Mouse (Mus musculus) stomach, postnatal 0 days (tissue): Measurements from ENCODE around the gene Mapk14. TPM values are rescaled to one million over a fixed set of nuclear protein-coding genes. Genes with fewer than 3 reads are reported as not detected.

Experiments
- ATAC-seq: fragments of 200-750 bp; cut with Nextera tagmentation; 2 replicates; pipeline ENCODE4 v1.8.0; 2017; ENCODE audit not compliant: low FRiP score, low TSS enrichment
- DNase-seq: peaks from one replicate; pipeline ENCODE4 v3.0.0-alpha.2; 2016; ENCODE audit warnings: low spot score
- H3K27ac ChIP-seq: fragments of 300-500 bp; sonication (generic); replicated peaks from 2 replicates; pipeline ENCODE4 v1.5.1; 2014; ENCODE audit warnings: mild to moderate bottlenecking, control low read depth
- H3K27me3 ChIP-seq: fragments of 300-500 bp; sonication (generic); 2 replicates; pipeline ENCODE4 v1.6.1; 2014; ENCODE audit warnings: low read length; ENCODE audit not compliant: control insufficient read depth, insufficient read depth
- H3K36me3 ChIP-seq: fragments of 300-500 bp; sonication (generic); 2 replicates; pipeline ENCODE4 v1.6.1; 2014; ENCODE audit warnings: low read length, mixed read lengths; ENCODE audit not compliant: control insufficient read depth, insufficient read depth
- H3K4me1 ChIP-seq: fragments of 300-500 bp; sonication (generic); replicated peaks from 2 replicates; pipeline ENCODE4 v1.6.1; 2014; ENCODE audit warnings: antibody characterized with exemption; ENCODE audit not compliant: control insufficient read depth, insufficient read depth
- H3K4me2 ChIP-seq: fragments of 300-500 bp; sonication (generic); replicated peaks from 2 replicates; pipeline ENCODE4 v1.6.1; 2014; ENCODE audit warnings: low read depth, mild to moderate bottlenecking, control low read depth, moderate library complexity
- H3K4me3 ChIP-seq: fragments of 300-500 bp; sonication (generic); 2 replicates; pipeline ENCODE4 v1.5.1; 2014; ENCODE audit warnings: low read depth, low read length, control low read depth
- H3K9ac ChIP-seq: fragments of 300-500 bp; sonication (generic); 2 replicates; pipeline ENCODE4 v1.6.1; 2014; ENCODE audit warnings: mild to moderate bottlenecking, low read length, control low read depth, mixed read lengths
- H3K9me3 ChIP-seq: fragments of 300-500 bp; sonication (generic); 2 replicates; pipeline ENCODE4 v1.6.1; 2016; ENCODE audit warnings: low read length; ENCODE audit not compliant: control insufficient read depth
- CTCF ChIP-seq: IDR thresholded peaks from 2 replicates; pipeline ENCODE4 v1.5.1; 2016; ENCODE audit warnings: antibody characterized with exemption, low read depth, mild to moderate bottlenecking, moderate library complexity
- EP300 ChIP-seq: optimal IDR thresholded peaks from 2 replicates; pipeline ENCODE3; 2016; ENCODE audit warnings: antibody characterized with exemption
- WGBS: fragments of 180-500 bp; shearing (Covaris S2); extraction: QIAGEN DNeasy Blood & Tissue Kit; methylation state at CpG from one replicate; pipeline ENCODE4 v1.1.7; 2014; 5-methylcytosine and 5-hydroxymethylcytosine counted together
- polyA plus RNA-seq: library from polyadenylated mRNA; unstranded; fragments of >200 nt; fragmentation: Nextera tagmentation; extraction: Ambion mirVana; gene quantifications from 2 replicates; pipeline ENCODE4 v1.2.1, GENCODE M21; 2015

The Mapk14 gene
- 31.4 and 33.4 TPM in 2 replicates for polyA plus RNA-seq

GRCm38 (mm10) chr17:28690776-28691686 lies at the start of gene Mapk14:
Mapk14 (plus strand) TSS chr17:28691329.
- ATAC-seq: peak; percentile 95
- Histone ChIP-seq H3K36me3 (no peaks in the 10 kb centered on the region), H3K4me2 (peak within 1 kb of the TSS; percentile 73), H3K27ac (peak within 1 kb of the TSS; percentile 98), H3K27me3 (no peaks in the 10 kb centered on the region), H3K4me3 (peak within 1 kb of the TSS; percentile 98), H3K9ac (peak within 1 kb of the TSS; percentile 98), H3K4me1 (peaks cover 5% of the 10 kb centered on the region; the same call in 1 of the 2 replicates), H3K9me3 (no peaks in the 10 kb centered on the region)
- peak; percentile 100 for DNase-seq
- TF ChIP-seq CTCF: peak; percentile 88
- TF ChIP-seq EP300: peak; percentile 100
- WGBS: under 1% methylated on average over 80 of the region's 86 CpGs

GRCm38 (mm10) chr17:28643697-28644096 lies 47.4 kb upstream of the Mapk14 start:
- WGBS: 22% methylated on average over 3 of the region's 3 CpGs

DNA sequence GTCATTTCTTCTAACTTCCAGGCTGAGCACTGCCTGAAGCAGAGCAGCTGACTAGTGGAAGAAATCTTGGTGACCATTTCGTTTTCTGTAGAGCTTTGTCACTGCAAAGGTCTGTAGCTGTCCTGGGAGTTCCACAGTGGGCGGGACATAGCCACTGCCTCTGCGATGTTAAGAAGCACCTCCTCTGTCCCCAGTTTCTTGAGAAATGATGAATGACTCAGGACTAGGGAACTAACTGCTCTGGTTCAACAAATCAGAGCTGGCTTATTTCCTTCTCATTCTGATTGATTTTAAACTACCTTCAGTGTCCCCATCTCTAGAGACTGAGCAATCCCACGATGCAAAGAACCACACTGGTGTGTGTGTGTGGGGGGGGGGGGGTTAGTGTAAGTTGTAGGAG lies 47.0 kb upstream of the Mapk14 start:
- Histone ChIP-seq H3K36me3 (no peaks in the 10 kb centered on the region), H3K4me1 (no peaks in the 10 kb centered on the region), H3K27me3 (no peaks in the 10 kb centered on the region), H3K9me3 (no peaks in the 10 kb centered on the region), H3K9ac (no peak overlapping the region), H3K4me3 (no peak overlapping the region), H3K4me2 (no peak overlapping the region; the same call in 1 of the 2 replicates), H3K27ac (peak overlapping the region; percentile 53; the same call in 1 of the 2 replicates)
- 0 out of 2 replicates have a peak, but pooled peaks have one; percentile 11 for ATAC-seq
- no peak for DNase-seq
- TF ChIP-seq CTCF (no peak), EP300 (no peak)
- WGBS: 30% methylated on average over 4 of the region's 4 CpGs

More at GRCm38 (mm10) chr17:28643697-28644096, 47.4 kb upstream of the Mapk14 start:
- DNase-seq (no peak), ATAC-seq (peak; percentile 62; the same call in 1 of the 2 replicates)
- H3K27ac ChIP-seq: peak overlapping the region; percentile 53; the same call in 1 of the 2 replicates
- H3K4me1 ChIP-seq: no peaks in the 10 kb centered on the region
- no peaks in the 10 kb centered on the region for H3K27me3 ChIP-seq
- no peak for TF ChIP-seq CTCF
- H3K36me3 ChIP-seq: no peaks in the 10 kb centered on the region
- H3K4me3 ChIP-seq: no peak overlapping the region
- H3K9me3 ChIP-seq: no peaks in the 10 kb centered on the region
- no peak overlapping the region for H3K9ac ChIP-seq
- H3K4me2 ChIP-seq: no peak overlapping the region; the same call in 1 of the 2 replicates

- DNase-seq: no peak
- Histone ChIP-seq H3K9me3 (no peaks in the 10 kb centered on the region), H3K4me3 (no peak overlapping the region), H3K4me1 (no peaks in the 10 kb centered on the region), H3K27ac (no peak overlapping the region), H3K27me3 (no peaks in the 10 kb centered on the region), H3K4me2 (no peak overlapping the region), H3K36me3 (no peaks in the 10 kb centered on the region), H3K9ac (no peak overlapping the region)
- 72% methylated on average over 3 of the region's 3 CpGs for WGBS
- TF ChIP-seq CTCF (no peak), EP300 (no peak)
- no peak for ATAC-seq
Measured at GRCm38 (mm10) chr17:28646221-28646620, 44.9 kb upstream of the Mapk14 start.

DNA sequence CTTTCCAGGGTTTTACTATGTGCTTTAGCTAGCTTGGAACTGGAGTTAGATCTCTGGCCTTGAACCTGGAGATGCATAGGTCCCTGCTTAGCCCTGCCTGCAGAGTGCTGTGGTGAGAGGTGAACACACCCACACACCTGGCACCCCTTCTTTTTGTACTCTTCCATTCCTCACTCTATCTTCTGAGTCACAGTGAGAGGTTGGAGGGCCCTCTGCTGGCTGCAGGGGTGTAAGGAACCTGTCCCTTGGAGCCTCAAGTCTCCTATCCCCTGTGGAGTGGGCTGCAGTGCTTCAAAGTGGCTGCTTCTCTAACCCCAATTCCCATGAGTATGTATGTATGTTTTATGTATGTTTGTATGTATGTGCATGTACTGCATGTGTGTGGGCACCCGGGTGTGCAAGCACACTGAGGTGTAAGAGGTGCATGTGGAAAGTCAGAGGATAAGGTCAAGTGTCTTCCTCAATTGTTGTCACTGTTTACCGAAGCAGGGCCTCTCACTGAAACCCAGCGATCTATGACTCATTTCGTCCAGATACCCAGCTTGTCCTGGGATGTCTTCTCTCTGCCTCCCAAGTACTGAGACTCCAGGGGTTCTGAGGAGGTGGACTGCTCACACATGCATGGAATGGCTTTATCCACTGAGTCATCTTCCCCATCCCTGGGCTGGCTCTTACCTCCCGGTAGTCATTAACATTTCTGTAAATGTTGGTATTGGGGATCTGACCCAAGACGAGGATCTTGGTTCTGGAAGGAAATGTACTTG lies 42.3 kb upstream of the Mapk14 start:
- DNase-seq (peak; percentile 70), ATAC-seq (peak; percentile 69; the same call in 1 of the 2 replicates)
- TF ChIP-seq EP300 (no peak), CTCF (peak; percentile 85)
- Histone ChIP-seq H3K36me3 (no peaks in the 10 kb centered on the region), H3K4me2 (no peak overlapping the region), H3K27ac (no peak overlapping the region), H3K9ac (no peak overlapping the region), H3K9me3 (no peaks in the 10 kb centered on the region), H3K4me1 (no peaks in the 10 kb centered on the region), H3K27me3 (no peaks in the 10 kb centered on the region), H3K4me3 (no peak overlapping the region)
- WGBS: 40% methylated on average over 6 of the region's 6 CpGs
